Mouse (Mus musculus): Measurements from ENCODE around the gene Tefm. TPM values are rescaled to one million over a fixed set of nuclear protein-coding genes. Genes with fewer than 3 reads are reported as not detected.
"Not testable (repeated sequence)": the region's sequence is repeated elsewhere in the genome, so short reads cannot be mapped to it uniquely, and the experiment has no call there.

Tefm gene
- 10 to 100 TPM; 21.0 to 22.2 TPM for total RNA-seq (2021)
- long read RNA-seq, experiment 1, transcript Tefm-201 (4 exons, 1,309 nt): major isoform, 12 of 23 reads
- long read RNA-seq, experiment 1, partial matches to known transcripts: 2 of 23 reads
- long read RNA-seq, experiment 1, other reads (novel, unspliced or antisense): 9 of 23 reads
- long read RNA-seq, experiment 2, transcript Tefm-201 (4 exons, 1,309 nt): major isoform, 14 of 24 reads
- long read RNA-seq, experiment 2, partial matches to known transcripts: 1 of 24 reads
- long read RNA-seq, experiment 2, other reads (novel, unspliced or antisense): 9 of 24 reads

- peak; percentile 74 for DNase-seq
Measured at GRCm38 (mm10) chr11:80141825-80142521, at the start of gene Tefm. Gene Tefm (minus strand): TSS chr11:80142175.

GRCm38 (mm10) chr11:80190280-80190679, 48.3 kb upstream of the Tefm start:
- no peak for DNase-seq

- not testable (repeated sequence) for DNase-seq
Measured at GRCm38 (mm10) chr11:80185441-80185976, 43.5 kb upstream of the Tefm start.

GRCm38 (mm10) chr11:80184531-80185071, 42.6 kb upstream of the Tefm start:
- no peak for DNase-seq

- peak; percentile 96 for DNase-seq
Measured at GRCm38 (mm10) chr11:80183705-80184255, 41.8 kb upstream of the Tefm start, which contains the start of gene Rnf135. Gene Rnf135 (plus strand): TSS chr11:80183851.

- DNase-seq: not testable (repeated sequence)
Measured at GRCm38 (mm10) chr11:80183054-80183704, 41.2 kb upstream of the Tefm start.

GRCm38 (mm10) chr11:80181021-80181749, 39.2 kb upstream of the Tefm start:
- DNase-seq: no peak

- DNase-seq: no peak
Measured at GRCm38 (mm10) chr11:80178316-80178715, 36.3 kb upstream of the Tefm start.

GRCm38 (mm10) chr11:80176911-80177895, 35.2 kb upstream of the Tefm start:
- no peak for DNase-seq

- DNase-seq: no peak
Measured at GRCm38 (mm10) chr11:80173963-80174670, 32.1 kb upstream of the Tefm start.

GRCm38 (mm10) chr11:80171884-80172283, 29.9 kb upstream of the Tefm start:
- DNase-seq: no peak

- no peak for DNase-seq
Measured at GRCm38 (mm10) chr11:80170351-80170750, 28.4 kb upstream of the Tefm start.

GRCm38 (mm10) chr11:80169629-80170028, 27.7 kb upstream of the Tefm start:
- DNase-seq: no peak

- no peak for DNase-seq
Measured at GRCm38 (mm10) chr11:80168611-80169249, 26.8 kb upstream of the Tefm start.

GRCm38 (mm10) chr11:80168121-80168520, 26.1 kb upstream of the Tefm start:
- no peak for DNase-seq

GRCm38 (mm10) chr11:80164224-80164623, 22.2 kb upstream of the Tefm start:
- no peak for DNase-seq

GRCm38 (mm10) chr11:80163362-80164116, 21.6 kb upstream of the Tefm start:
- no peak for DNase-seq

- no peak for DNase-seq
Measured at GRCm38 (mm10) chr11:80161041-80161440, 19.1 kb upstream of the Tefm start.
